Mouse (Mus musculus) hindbrain, embryonic 12.5 days (tissue): ENCODE measurements around the gene Dnajc22. TPM values are rescaled to one million over a fixed set of nuclear protein-coding genes. Genes with fewer than 3 reads are reported as not detected.

Source experiments
- microRNA-seq: library from miRNA; unstranded; fragments of <30 nt; microRNA quantifications from one replicate; pipeline ENCODE4, GENCODE M21; 2017
- polyA plus RNA-seq: library from polyadenylated mRNA; unstranded; fragments of >200 nt; fragmentation: Nextera tagmentation; extraction: Ambion mirVana; gene quantifications from 2 replicates; pipeline ENCODE4 v1.2.1, GENCODE M21; 2016

Gene Dnajc22
- polyA plus RNA-seq, 1 experiment from 2014 or later = 3.3 TPM

Small RNA genes lying within 50 kb of the gene (microRNA-seq; reads per million reads assigned to microRNA genes)
- gene Mir6960 = 1.6 reads per million

Other genes with a start within 250 kb of the Dnajc22 start
- gene Kmt2d, start 222.0 kb upstream of the Dnajc22 start, polyA plus RNA-seq = 12.2 and 12.5 TPM in 2 replicates
- gene Rhebl1, start 198.6 kb upstream of the Dnajc22 start, polyA plus RNA-seq = 22.0 and 27.0 TPM in 2 replicates
- gene Dhh, start 194.6 kb upstream of the Dnajc22 start, polyA plus RNA-seq = 0.84 and 1.1 TPM in 2 replicates
- gene Lmbr1l, start 174.9 kb upstream of the Dnajc22 start, polyA plus RNA-seq = 38.4 and 39.2 TPM in 2 replicates
- gene Tuba1b, start 158.6 kb upstream of the Dnajc22 start, polyA plus RNA-seq = 1,219 and 1,243 TPM in 2 replicates
- not detected in 2 replicates for gene Gm49450, start 139.6 kb upstream of the Dnajc22 start, polyA plus RNA-seq
- 9,547 and 9,692 TPM in 2 replicates for gene Tuba1a, start 139.5 kb upstream of the Dnajc22 start, polyA plus RNA-seq
- 59.6 and 72.4 TPM in 2 replicates for gene Tuba1c, start 63.3 kb upstream of the Dnajc22 start, polyA plus RNA-seq
- gene Prph, start 38.0 kb upstream of the Dnajc22 start, polyA plus RNA-seq = 23.3 and 35.6 TPM in 2 replicates
- 24.1 and 29.2 TPM in 2 replicates for gene Troap, start 18.6 kb upstream of the Dnajc22 start, polyA plus RNA-seq
- 18.4 and 18.7 TPM in 2 replicates for gene C1ql4, start 5.4 kb upstream of the Dnajc22 start, polyA plus RNA-seq
- 72.7 and 73.6 TPM in 2 replicates for gene Spats2, start 32.7 kb downstream of the Dnajc22 start, polyA plus RNA-seq
- 0.40 TPM in 1 of 2 replicates, not detected in the other for gene Kcnh3, start 131.7 kb downstream of the Dnajc22 start, polyA plus RNA-seq
- 178 and 179 TPM in 2 replicates for gene Mcrs1, start 158.8 kb downstream of the Dnajc22 start, polyA plus RNA-seq
- 82.3 and 83.3 TPM in 2 replicates for gene Prpf40b, start 201.9 kb downstream of the Dnajc22 start, polyA plus RNA-seq
- gene Fam186b, start 202.7 kb downstream of the Dnajc22 start, polyA plus RNA-seq = 0.10 and 0.22 TPM in 2 replicates